Mouse (Mus musculus) G1E (cell line): Measurements from ENCODE around the gene Il10. TPM values are rescaled to one million over a fixed set of nuclear protein-coding genes. Genes with fewer than 3 reads are reported as not detected.
"Not testable (repeated sequence)": the region's sequence is repeated elsewhere in the genome, so short reads cannot be mapped to it uniquely, and the experiment has no call there.

Experiments used
- ATAC-seq: 2 replicates; pipeline ENCODE4 v1.8.0; 2016; ENCODE audit warnings: mild to moderate bottlenecking; ENCODE audit not compliant: insufficient number of reproducible peaks, poor library complexity, low FRiP score, severe bottlenecking; ENCODE audit errors: extremely low read depth
- DNase-seq: peaks from one replicate; pipeline ENCODE4 v3.0.0; 2012; ENCODE audit warnings: low spot score
- H3K27me3 ChIP-seq: 2 replicates; pipeline ENCODE4 v1.6.1; 2012; ENCODE audit warnings: mild to moderate bottlenecking, low read length, inconsistent platforms; ENCODE audit not compliant: insufficient read depth
- H3K36me3 ChIP-seq: replicated peaks from 2 replicates; pipeline ENCODE3; 2012; ENCODE audit warnings: mild to moderate bottlenecking, inconsistent platforms
- H3K4me1 ChIP-seq: 2 replicates; pipeline ENCODE4 v1.6.1; 2012; ENCODE audit warnings: low read depth, low read length, inconsistent platforms, mixed read lengths; ENCODE audit not compliant: insufficient read depth
- H3K4me3 ChIP-seq: 2 replicates; pipeline ENCODE4 v1.5.1; 2012; ENCODE audit warnings: low read depth, mild to moderate bottlenecking, inconsistent platforms, low read length, moderate library complexity, mixed read lengths
- H3K9me3 ChIP-seq: replicated peaks from 2 replicates; pipeline ENCODE4 v1.6.1; 2012; ENCODE audit warnings: inconsistent platforms
- CTCF ChIP-seq: IDR thresholded peaks from 2 replicates; pipeline ENCODE4 v1.5.1; 2012; ENCODE audit warnings: low read depth, low read length, inconsistent platforms, mixed read lengths
- GATA1 ChIP-seq: IDR thresholded peaks from 2 replicates; pipeline ENCODE4 v1.6.1; 2012; ENCODE audit warnings: borderline replicate concordance, low read length, inconsistent platforms, mixed read lengths
- GATA2 ChIP-seq: IDR thresholded peaks from 2 replicates; pipeline ENCODE4 v1.6.1; 2012; ENCODE audit warnings: low read depth, low read length, inconsistent platforms, borderline replicate concordance
- POLR2AphosphoS5 ChIP-seq: IDR thresholded peaks from 2 replicates; pipeline ENCODE4 v1.6.1; 2012; ENCODE audit warnings: low read depth, low read length, inconsistent platforms; ENCODE audit not compliant: insufficient replicate concordance
- TAL1 ChIP-seq: conservative IDR thresholded peaks from 2 replicates; pipeline ENCODE4 v1.6.1; 2012; ENCODE audit warnings: low read depth, low read length, inconsistent platforms, mixed read lengths
- polyA plus RNA-seq: library from polyadenylated mRNA; stranded (reverse); fragments of >175 nt; gene quantifications from 2 replicates; pipeline ENCODE4 v1.2.3, GENCODE M21; 2012
- total RNA-seq, 2 experiments: library from RNA; stranded (forward) in 1 of 2; stranded (reverse) in 1 of 2; fragments of 200-1000 nt in 1 of 2; fragments of >200 nt in 1 of 2; fragmentation: Nextera tagmentation in 1 of 2; gene quantifications; 2 replicates each; pipeline ENCODE4 v1.2.3; 2014 to 2017

Gene Il10
- total and polyA plus RNA-seq, 3 experiments = not detected

DNA sequence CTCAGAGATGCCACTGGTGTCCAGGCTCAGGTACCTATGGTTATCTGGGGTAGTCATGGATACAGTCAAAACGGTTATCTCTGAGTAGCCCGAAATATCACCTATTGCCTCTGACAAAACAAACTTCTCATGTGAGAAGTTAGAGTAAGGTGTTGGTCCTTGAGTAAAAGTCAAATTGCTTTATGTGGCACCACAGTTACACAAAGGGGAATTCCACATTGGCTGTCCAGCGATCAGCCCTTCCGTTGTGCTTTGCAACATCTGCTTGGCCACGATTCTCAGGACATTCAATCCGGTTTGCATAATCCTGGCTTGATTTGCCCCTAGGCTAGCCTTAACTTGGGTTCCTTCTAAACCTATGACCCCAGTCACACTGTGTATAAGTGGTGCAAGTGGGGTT lies 4.4 kb upstream of the Il10 start:
- ATAC-seq (no peak), DNase-seq (no peak)
- H3K4me3 ChIP-seq = no peak overlapping the region
- no peaks in the 10 kb centered on the region for H3K9me3 ChIP-seq
- no peak for TF ChIP-seq POLR2AphosphoS5
- no peak for TF ChIP-seq CTCF
- no peak for TF ChIP-seq TAL1
- peaks cover 11% of the 10 kb centered on the region for H3K27me3 ChIP-seq
- H3K4me1 ChIP-seq = no peaks in the 10 kb centered on the region
- H3K36me3 ChIP-seq = no peaks in the 10 kb centered on the region

DNA sequence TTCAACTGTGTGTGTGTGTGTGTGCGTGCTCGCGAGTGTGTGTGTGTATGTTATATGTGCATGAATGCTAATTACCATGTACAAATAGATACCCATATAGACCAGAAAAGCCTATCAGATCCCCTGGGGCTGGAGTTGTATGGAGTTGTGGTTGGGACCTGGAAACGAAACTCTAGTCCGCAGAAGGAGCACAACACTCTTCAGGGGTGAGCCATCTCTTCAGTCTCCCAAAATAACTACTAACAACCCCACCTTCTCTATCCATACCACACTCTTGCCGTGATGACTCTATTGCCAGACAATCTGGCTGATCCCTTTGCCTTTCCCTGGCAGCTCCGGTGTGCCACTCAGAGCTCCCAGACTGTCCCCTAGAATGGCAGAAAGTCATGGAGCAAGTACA lies 3.8 kb upstream of the Il10 start:
- TF ChIP-seq GATA2 (no peak), GATA1 (no peak), CTCF (no peak), POLR2AphosphoS5 (no peak), TAL1 (no peak)
- no peak for ATAC-seq
- H3K36me3 ChIP-seq = no peaks in the 10 kb centered on the region
- no peak overlapping the region for H3K4me3 ChIP-seq
- H3K27me3 ChIP-seq = peaks cover 15% of the 10 kb centered on the region
- no peak for DNase-seq
- H3K4me1 ChIP-seq = no peaks in the 10 kb centered on the region
- H3K9me3 ChIP-seq = no peaks in the 10 kb centered on the region

DNA sequence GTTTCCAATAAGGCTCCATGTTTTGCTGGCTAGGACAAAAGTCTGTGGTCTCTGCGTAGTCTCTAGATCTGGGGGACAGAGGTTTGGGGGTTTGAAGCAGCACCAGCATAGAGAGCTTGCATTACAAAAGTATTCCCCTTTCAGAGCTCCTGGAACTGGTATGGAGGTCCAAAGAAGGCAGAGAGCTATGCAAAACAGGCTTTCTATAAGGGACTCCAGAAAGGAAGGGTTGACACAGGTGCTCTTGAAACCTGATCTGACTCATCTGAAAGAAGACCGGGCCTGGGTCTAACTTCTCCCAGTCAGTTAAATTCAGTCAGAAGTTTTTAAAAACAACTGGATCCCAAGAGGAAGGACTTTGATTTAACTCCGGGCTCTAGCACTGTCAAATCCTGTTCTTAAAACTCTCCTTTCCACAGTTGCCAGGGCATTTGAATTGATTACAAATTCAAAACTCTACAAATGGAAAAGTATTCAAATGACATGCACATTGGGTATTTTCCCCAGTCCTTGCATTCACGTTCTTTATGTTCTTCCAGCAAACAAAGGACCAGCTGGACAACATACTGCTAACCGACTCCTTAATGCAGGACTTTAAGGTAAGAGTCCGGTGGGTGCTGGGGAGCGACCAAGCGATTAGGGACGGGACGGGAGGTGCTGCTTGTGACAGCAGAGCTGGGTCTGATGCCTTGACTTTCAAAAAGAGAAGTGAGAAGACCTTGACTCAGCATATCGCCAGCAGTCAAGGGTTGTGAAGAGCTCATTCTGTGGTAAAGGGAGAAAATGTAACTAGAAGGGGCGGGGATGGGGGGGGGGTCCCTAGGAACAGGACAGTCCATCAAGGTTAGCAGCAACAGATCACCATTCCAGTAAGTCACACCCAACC lies 1.0 kb downstream of the Il10 start:
- Histone ChIP-seq H3K4me3 (no peak overlapping the region), H3K9me3 (no peaks in the 10 kb centered on the region), H3K4me1 (no peaks in the 10 kb centered on the region), H3K27me3 (peaks cover 34% of the 10 kb centered on the region), H3K36me3 (no peaks in the 10 kb centered on the region)
- ATAC-seq (no peak), DNase-seq (no peak)
- no peak for TF ChIP-seq GATA2
- TF ChIP-seq CTCF = no peak
- no peak for TF ChIP-seq TAL1
- no peak for TF ChIP-seq GATA1
- no peak for TF ChIP-seq POLR2AphosphoS5

DNA sequence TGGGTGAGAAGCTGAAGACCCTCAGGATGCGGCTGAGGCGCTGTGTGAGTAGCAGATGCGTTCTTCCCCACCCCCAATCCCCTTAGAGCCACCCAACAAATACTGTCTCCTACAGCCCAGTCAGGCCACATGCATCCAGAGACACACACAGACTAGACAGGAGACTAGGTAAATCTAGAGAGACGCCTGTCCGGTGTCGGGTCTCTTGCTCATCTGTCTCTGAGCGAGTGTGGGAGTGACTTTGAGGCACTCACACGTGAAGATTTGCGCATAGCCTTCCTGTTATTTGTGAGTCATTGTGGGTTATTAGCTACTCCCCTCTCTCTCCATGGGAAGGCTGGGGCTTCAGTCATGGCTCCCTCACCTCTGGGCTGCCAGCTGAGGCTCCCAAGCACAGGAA lies 1.8 kb downstream of the Il10 start:
- no peak for ATAC-seq
- no peak overlapping the region for H3K4me3 ChIP-seq
- no peaks in the 10 kb centered on the region for H3K36me3 ChIP-seq

DNA sequence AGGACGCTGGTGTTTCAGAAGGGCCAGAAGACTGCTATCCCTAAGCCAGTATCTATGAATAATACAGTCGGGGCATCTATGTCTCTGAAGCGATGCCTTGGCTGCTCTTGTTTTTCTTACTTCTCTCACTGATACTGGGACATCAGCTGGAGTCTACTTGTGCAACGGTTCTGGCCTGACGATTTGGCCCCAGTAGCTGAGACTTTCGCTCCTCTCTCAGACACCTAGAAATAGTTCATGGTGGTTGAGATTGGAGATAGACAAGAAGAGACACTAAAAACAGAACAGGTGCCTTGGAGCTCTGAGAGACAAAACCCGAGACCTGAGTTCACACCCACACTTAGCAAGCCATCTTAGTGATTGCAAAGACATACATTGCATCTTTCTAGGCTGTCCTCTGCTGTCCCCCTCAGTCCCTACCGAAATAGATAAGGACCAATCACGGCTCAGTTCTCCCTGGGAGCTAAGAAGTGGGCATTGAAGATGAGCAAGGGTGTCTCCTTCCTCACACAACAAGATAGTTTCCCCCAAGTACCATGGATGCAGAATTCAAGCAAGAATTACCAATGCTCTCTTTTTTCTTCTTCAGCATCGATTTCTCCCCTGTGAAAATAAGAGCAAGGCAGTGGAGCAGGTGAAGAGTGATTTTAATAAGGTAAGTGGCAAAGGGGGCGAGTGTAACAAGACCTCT lies 2.4 kb downstream of the Il10 start:
- no peak for TF ChIP-seq GATA1
- TF ChIP-seq GATA2 = no peak
- Histone ChIP-seq H3K27me3 (peaks cover 41% of the 10 kb centered on the region), H3K9me3 (no peaks in the 10 kb centered on the region), H3K4me1 (no peaks in the 10 kb centered on the region), H3K4me3 (no peak overlapping the region), H3K36me3 (no peaks in the 10 kb centered on the region)
- DNase-seq (no peak), ATAC-seq (no peak)

More for the DNA sequence above, 1.8 kb downstream of the Il10 start:
- H3K4me1 ChIP-seq = no peaks in the 10 kb centered on the region
- TF ChIP-seq GATA1 (no peak), TAL1 (no peak), CTCF (no peak), POLR2AphosphoS5 (no peak), GATA2 (no peak)
- H3K9me3 ChIP-seq = no peaks in the 10 kb centered on the region
- no peak for DNase-seq
- H3K27me3 ChIP-seq = peaks cover 38% of the 10 kb centered on the region

DNA sequence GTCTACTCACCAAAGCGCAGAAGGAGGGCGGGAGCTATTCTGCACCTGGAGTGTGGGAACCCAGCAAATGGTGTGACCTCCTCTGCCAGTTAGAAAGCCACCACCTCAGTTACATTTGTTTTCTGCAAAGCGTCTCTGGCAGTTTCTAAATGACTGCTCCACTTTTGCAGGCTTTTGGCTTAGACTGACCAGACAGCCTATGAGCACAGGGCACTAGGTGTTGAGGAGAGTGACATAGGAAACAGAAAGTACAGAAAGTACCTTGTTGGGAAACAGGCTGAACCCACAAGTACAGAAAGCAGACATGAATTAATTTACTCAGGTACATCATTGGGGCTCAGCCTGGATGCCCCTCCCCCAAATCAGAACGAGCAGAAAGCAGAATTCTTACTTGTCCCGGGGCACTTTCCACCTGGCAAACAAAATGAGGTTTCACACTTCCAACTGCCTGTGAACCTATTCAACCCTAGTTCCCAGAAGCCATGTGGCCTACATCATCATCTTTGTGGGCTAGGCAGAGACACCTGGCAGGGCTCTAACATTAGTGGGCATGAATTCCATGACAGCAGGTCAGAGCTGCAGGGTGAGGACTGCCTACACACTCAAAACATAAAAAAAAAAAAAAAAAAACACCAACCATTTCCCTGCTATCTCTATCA lies 3.1 kb downstream of the Il10 start:
- no peak overlapping the region for H3K4me3 ChIP-seq
- DNase-seq (no peak), ATAC-seq (no peak)
- H3K9me3 ChIP-seq = no peaks in the 10 kb centered on the region
- TF ChIP-seq GATA1 (no peak), GATA2 (no peak), POLR2AphosphoS5 (no peak), CTCF (no peak), TAL1 (no peak)
- H3K4me1 ChIP-seq = no peaks in the 10 kb centered on the region
- H3K27me3 ChIP-seq = peaks cover 41% of the 10 kb centered on the region
- no peaks in the 10 kb centered on the region for H3K36me3 ChIP-seq

DNA sequence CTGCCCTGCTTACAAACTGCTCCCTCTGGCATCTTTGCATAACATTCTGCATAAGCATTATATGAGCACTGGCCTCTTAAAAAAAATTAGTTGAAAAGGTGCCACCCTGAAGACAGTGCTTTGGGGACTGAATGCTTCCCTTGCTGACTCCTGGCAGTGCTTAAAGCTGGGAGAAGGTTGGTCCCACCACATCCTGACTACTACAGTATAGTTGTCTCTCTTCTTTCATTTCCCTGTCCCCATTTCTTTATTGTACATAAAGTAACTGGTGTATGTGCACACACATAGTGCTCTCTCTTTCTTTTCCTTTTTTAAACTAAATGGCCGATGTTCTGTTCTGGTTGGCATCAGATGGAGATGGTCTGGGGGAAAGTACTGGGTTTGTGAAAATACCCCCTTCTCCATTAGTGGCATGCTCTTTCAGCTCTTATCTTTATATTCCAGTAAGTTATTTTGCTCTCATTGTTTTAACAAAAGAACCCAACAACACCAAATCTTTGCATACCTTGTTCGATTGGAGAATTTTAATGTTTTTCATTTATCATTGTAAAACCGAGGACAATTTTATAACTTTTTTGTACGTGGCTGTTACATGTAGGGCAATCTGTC lies 3.7 kb downstream of the Il10 start:
- H3K9me3 ChIP-seq, H3K4me3 ChIP-seq, H3K4me1 ChIP-seq, DNase-seq, ATAC-seq, H3K36me3 ChIP-seq: not testable (repeated sequence)
- H3K27me3 ChIP-seq = peaks cover 41% of the 10 kb centered on the region
